Mouse (Mus musculus): ENCODE results near the gene Tspan15. TPM values are rescaled to one million over a fixed set of nuclear protein-coding genes. Genes with fewer than 3 reads are reported as not detected.

Tspan15 gene
- total RNA-seq, 2 experiments from 2014 or later = 8.5 to 10.4 TPM

GRCm38 (mm10) chr10:62224231-62224630 is 6.8 kb downstream of the Tspan15 start:
- TF ChIP-seq CTCF (IDR thresholded peaks at IDR 0.05) = no peak
- DNase-seq (ENCODE audit: extremely low spot score in 1 of 2, low spot score in 2 of 2) = no peak
- Histone ChIP-seq H3K4me3 (no peak overlapping the region), H3K27ac (no peak overlapping the region)
- intact Hi-C loops (cut with DNase I) = no loop called here

GRCm38 (mm10) chr10:62222777-62223176 is 8.3 kb downstream of the Tspan15 start:
- Histone ChIP-seq H3K27ac (no peak overlapping the region), H3K4me3 (no peak overlapping the region)
- no peak for TF ChIP-seq CTCF (IDR thresholded peaks at IDR 0.05)
- intact Hi-C loops (cut with DNase I) = no loop called here
- no peak for DNase-seq (ENCODE audit: extremely low spot score in 1 of 2, low spot score in 2 of 2)

- no peak overlapping the region for H3K4me3 ChIP-seq
- no peak overlapping the region for H3K27ac ChIP-seq
- TF ChIP-seq CTCF (IDR thresholded peaks at IDR 0.05) = no peak
- intact Hi-C loops (cut with DNase I) = no loop called here
- no peak for DNase-seq (ENCODE audit: extremely low spot score in 1 of 2, low spot score in 2 of 2)
These were observed 9.4 kb downstream of the Tspan15 start for GRCm38 (mm10) chr10:62221647-62222046.

GRCm38 (mm10) chr10:62220732-62221514 is 10.1 kb downstream of the Tspan15 start:
- intact Hi-C loops (cut with DNase I) = no loop called here
- no peak overlapping the region for H3K4me3 ChIP-seq
- no peak overlapping the region for H3K27ac ChIP-seq
- no peak for TF ChIP-seq CTCF (IDR thresholded peaks at IDR 0.05)
- DNase-seq (ENCODE audit: extremely low spot score in 1 of 2, low spot score in 2 of 2) = no peak

GRCm38 (mm10) chr10:62218789-62219172 is 12.3 kb downstream of the Tspan15 start:
- no peak for TF ChIP-seq CTCF (IDR thresholded peaks at IDR 0.05)
- H3K27ac ChIP-seq = no peak overlapping the region
- DNase-seq (ENCODE audit: extremely low spot score in 1 of 2, low spot score in 2 of 2) = no peak
- no peak overlapping the region for H3K4me3 ChIP-seq
- intact Hi-C loops (cut with DNase I) = no loop called here

GRCm38 (mm10) chr10:62218044-62218788 is 12.8 kb downstream of the Tspan15 start:
- intact Hi-C loops (cut with DNase I) = no loop called here
- no peak overlapping the region for H3K4me3 ChIP-seq
- no peak for DNase-seq (ENCODE audit: extremely low spot score in 1 of 2, low spot score in 2 of 2)
- no peak for TF ChIP-seq CTCF (IDR thresholded peaks at IDR 0.05)
- no peak overlapping the region for H3K27ac ChIP-seq

GRCm38 (mm10) chr10:62217196-62217595 is 13.9 kb downstream of the Tspan15 start:
- no peak for TF ChIP-seq CTCF (IDR thresholded peaks at IDR 0.05)
- intact Hi-C loops (cut with DNase I) = no loop called here
- Histone ChIP-seq H3K4me3 (no peak overlapping the region), H3K27ac (no peak overlapping the region)
- DNase-seq (ENCODE audit: extremely low spot score in 1 of 2, low spot score in 2 of 2) = no peak

GRCm38 (mm10) chr10:62216595-62216994 is 14.5 kb downstream of the Tspan15 start:
- no peak for TF ChIP-seq CTCF (IDR thresholded peaks at IDR 0.05)
- intact Hi-C loops (cut with DNase I) = no loop called here
- DNase-seq (ENCODE audit: extremely low spot score in 1 of 2, low spot score in 2 of 2) = no peak
- no peak overlapping the region for H3K27ac ChIP-seq
- H3K4me3 ChIP-seq = no peak overlapping the region

GRCm38 (mm10) chr10:62215633-62216032 is 15.4 kb downstream of the Tspan15 start:
- intact Hi-C loops (cut with DNase I) = no loop called here
- TF ChIP-seq CTCF (IDR thresholded peaks at IDR 0.05) = no peak
- DNase-seq (ENCODE audit: extremely low spot score in 1 of 2, low spot score in 2 of 2) = no peak
- Histone ChIP-seq H3K4me3 (no peak overlapping the region), H3K27ac (no peak overlapping the region)

- intact Hi-C loops (cut with DNase I) = no loop called here
- DNase-seq (ENCODE audit: extremely low spot score in 1 of 2, low spot score in 2 of 2) = no peak
- Histone ChIP-seq H3K4me3 (no peak overlapping the region), H3K27ac (no peak overlapping the region)
- TF ChIP-seq CTCF (IDR thresholded peaks at IDR 0.05) = no peak
These were observed 15.9 kb downstream of the Tspan15 start for GRCm38 (mm10) chr10:62215169-62215616.

- no peak overlapping the region for H3K4me3 ChIP-seq
- TF ChIP-seq CTCF (IDR thresholded peaks at IDR 0.05) = no peak
- no peak for DNase-seq (ENCODE audit: extremely low spot score in 1 of 2, low spot score in 2 of 2)
- no peak overlapping the region for H3K27ac ChIP-seq
- intact Hi-C loops (cut with DNase I) = no loop called here
These were observed 19.7 kb downstream of the Tspan15 start for GRCm38 (mm10) chr10:62211310-62211709.

- intact Hi-C loops (cut with DNase I) = no loop called here
- no peak for TF ChIP-seq CTCF (IDR thresholded peaks at IDR 0.05)
- no peak for DNase-seq (ENCODE audit: extremely low spot score in 1 of 2, low spot score in 2 of 2)
- Histone ChIP-seq H3K4me3 (no peak overlapping the region), H3K27ac (no peak overlapping the region)
These were observed 22.7 kb downstream of the Tspan15 start for GRCm38 (mm10) chr10:62208241-62208896.
